Mouse (Mus musculus): ENCODE measurements around the gene Atp2b2. TPM values are rescaled to one million over a fixed set of nuclear protein-coding genes. Genes with fewer than 3 reads are reported as not detected.
A peak's percentile ranks its signal among the peaks of the same experiment; 100 is the strongest.

Atp2b2 gene
- polyA plus RNA-seq, 1 experiment from 2014 or later, result 0.12 TPM

- no peaks in the 10 kb centered on the region for H3K4me1 ChIP-seq
- no peak overlapping the region for H3K4me3 ChIP-seq
- H3K4me2 ChIP-seq, result no peak overlapping the region
- no peak overlapping the region for H3K9ac ChIP-seq
- no peaks in the 10 kb centered on the region for H3K36me3 ChIP-seq
- H3K27ac ChIP-seq, result no peak overlapping the region
- ATAC-seq (ENCODE audit: insufficient number of reproducible peaks, low FRiP score, low TSS enrichment, low read depth), result no peak
- no peaks in the 10 kb centered on the region for H3K27me3 ChIP-seq
- 6% methylated on average over 3 of the region's 3 CpGs for WGBS
- H3K9me3 ChIP-seq, result no peaks in the 10 kb centered on the region
These were observed 190.1 kb downstream of the Atp2b2 start for GRCm38 (mm10) chr6:113852318-113852717.

DNA sequence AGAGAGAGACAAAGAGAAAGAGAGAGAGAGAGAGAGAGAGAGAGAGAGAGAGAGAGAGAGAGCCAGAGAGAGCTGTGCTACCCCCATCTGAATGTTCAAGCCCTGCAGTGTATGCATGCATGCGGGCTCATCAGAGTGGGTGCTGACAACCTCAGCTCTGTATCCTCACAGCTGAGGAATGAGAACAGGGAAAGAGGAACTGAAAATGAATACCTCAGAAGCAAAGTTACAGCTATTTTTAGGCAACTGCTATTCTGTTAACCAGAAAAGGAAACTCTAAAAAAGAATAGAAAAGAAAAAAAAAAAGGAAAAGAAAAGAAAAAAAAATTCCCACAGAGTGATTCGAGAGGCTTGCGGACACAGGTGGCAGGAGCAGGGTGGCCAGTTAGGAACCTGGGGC lies 192.6 kb downstream of the Atp2b2 start:
- H3K27ac ChIP-seq, result no peak overlapping the region
- no peaks in the 10 kb centered on the region for H3K4me1 ChIP-seq
- no peak overlapping the region for H3K9ac ChIP-seq
- H3K36me3 ChIP-seq, result no peaks in the 10 kb centered on the region
- no peaks in the 10 kb centered on the region for H3K27me3 ChIP-seq
- WGBS, result 91% methylated on average over 3 of the region's 3 CpGs
- no peak overlapping the region for H3K4me2 ChIP-seq
- no peak for ATAC-seq (ENCODE audit: insufficient number of reproducible peaks, low FRiP score, low TSS enrichment, low read depth)
- H3K4me3 ChIP-seq, result no peak overlapping the region
- H3K9me3 ChIP-seq, result no peaks in the 10 kb centered on the region

DNA sequence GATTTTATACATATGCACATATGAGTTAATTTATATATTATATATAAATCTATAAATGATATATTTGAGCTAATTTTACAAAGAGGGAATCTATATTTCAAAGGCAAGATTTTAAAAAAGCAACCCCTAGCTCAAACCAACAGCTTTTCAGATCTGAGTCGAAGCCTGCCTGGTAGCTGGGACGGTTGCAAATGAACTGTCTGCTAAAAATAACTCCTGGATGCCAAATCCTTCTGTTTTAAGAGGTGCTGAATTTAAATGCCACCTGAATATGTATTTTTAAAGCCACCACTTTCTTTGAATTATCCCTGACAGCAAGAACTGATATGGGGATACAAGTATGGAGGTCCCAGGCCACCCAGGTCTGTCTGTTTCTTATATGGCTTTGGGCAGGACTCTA lies 193.8 kb downstream of the Atp2b2 start:
- Histone ChIP-seq H3K4me1 (no peaks in the 10 kb centered on the region), H3K4me3 (no peak overlapping the region), H3K4me2 (no peak overlapping the region), H3K9ac (no peak overlapping the region), H3K36me3 (no peaks in the 10 kb centered on the region), H3K9me3 (no peaks in the 10 kb centered on the region), H3K27ac (no peak overlapping the region), H3K27me3 (no peaks in the 10 kb centered on the region)
- no peak for ATAC-seq (ENCODE audit: insufficient number of reproducible peaks, low FRiP score, low TSS enrichment, low read depth)
- 68% methylated on average over 2 of the region's 2 CpGs for WGBS

DNA sequence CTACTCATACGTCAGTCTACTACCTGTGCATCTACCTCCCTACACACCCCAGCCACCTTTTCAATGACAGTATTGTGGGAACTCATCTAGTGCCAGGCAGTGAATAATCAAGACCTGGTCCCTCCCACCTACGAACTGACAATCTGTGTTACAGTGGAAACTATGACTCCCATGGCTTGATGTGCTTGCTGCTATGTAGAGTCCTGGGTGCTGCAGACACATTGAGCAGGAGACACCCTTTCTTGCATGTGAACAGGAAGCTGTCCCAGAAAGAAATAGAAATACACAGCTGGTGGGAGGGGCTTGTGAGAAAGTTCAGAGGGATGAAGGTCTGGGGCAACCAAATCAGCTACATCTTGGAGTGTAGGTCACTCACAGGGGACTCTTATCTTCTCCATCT lies 195.3 kb downstream of the Atp2b2 start:
- no peaks in the 10 kb centered on the region for H3K36me3 ChIP-seq
- H3K9ac ChIP-seq, result no peak overlapping the region
- H3K27me3 ChIP-seq, result no peaks in the 10 kb centered on the region
- H3K4me2 ChIP-seq, result no peak overlapping the region
- no peak for ATAC-seq (ENCODE audit: insufficient number of reproducible peaks, low FRiP score, low TSS enrichment, low read depth)
- H3K9me3 ChIP-seq, result no peaks in the 10 kb centered on the region
- no peak overlapping the region for H3K4me3 ChIP-seq
- no peak overlapping the region for H3K27ac ChIP-seq
- no peaks in the 10 kb centered on the region for H3K4me1 ChIP-seq
- WGBS, result 76% methylated on average over 2 of the region's 2 CpGs

DNA sequence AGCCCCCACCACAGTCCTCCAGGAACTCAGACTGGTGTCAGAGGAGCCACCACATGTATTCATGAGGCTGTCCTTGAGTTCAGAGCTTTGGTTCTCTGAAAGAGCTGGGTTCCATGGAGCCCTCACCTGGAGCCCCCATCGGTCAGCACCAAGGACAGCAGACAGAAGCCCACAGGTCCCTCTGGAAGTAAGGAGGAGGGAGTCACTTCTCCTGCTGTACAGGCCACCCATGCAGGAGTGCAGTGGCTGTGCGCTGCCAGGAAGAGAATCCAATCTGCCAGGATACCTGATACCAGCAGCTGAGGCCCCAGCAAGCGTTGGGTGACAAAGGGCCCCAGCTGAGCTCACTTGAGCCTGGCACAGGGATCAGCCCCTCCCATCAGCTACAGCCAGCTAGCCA lies 199.2 kb downstream of the Atp2b2 start:
- Histone ChIP-seq H3K4me1 (no peaks in the 10 kb centered on the region), H3K4me3 (no peak overlapping the region), H3K4me2 (no peak overlapping the region), H3K36me3 (no peaks in the 10 kb centered on the region), H3K27me3 (no peaks in the 10 kb centered on the region), H3K9me3 (no peaks in the 10 kb centered on the region), H3K9ac (no peak overlapping the region), H3K27ac (no peak overlapping the region)
- WGBS, result 14% methylated on average over 3 of the region's 3 CpGs
- ATAC-seq (ENCODE audit: insufficient number of reproducible peaks, low FRiP score, low TSS enrichment, low read depth), result no peak

DNA sequence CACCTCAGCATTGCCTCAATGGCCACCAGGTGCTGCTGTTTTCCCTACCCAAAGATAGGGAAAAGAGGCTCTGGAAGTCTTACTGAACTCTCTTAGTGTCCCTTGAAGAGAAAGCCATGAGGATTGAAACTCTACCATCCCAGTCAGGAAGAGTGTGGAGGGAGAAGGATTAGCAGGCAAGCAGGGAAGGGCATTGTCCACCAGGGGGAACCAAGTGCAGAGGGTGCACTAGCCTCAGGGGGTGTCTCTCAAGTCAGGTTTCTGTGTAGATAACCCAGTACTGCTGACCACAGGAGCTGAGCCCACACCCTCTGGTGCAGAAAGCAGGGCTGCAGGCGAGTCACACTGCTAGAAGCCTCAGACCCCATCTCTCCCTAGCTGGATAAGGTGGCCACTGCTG lies 203.9 kb downstream of the Atp2b2 start:
- H3K27ac ChIP-seq, result no peak overlapping the region
- H3K9me3 ChIP-seq, result no peaks in the 10 kb centered on the region
- no peaks in the 10 kb centered on the region for H3K27me3 ChIP-seq
- 44% methylated on average over 1 of the region's 1 CpGs for WGBS
- H3K4me1 ChIP-seq, result no peaks in the 10 kb centered on the region
- no peak overlapping the region for H3K4me3 ChIP-seq
- 0 out of 2 replicates have a peak, but pooled peaks have one; percentile 26 for ATAC-seq (ENCODE audit: insufficient number of reproducible peaks, low FRiP score, low TSS enrichment, low read depth)
- H3K9ac ChIP-seq, result no peak overlapping the region
- no peak overlapping the region for H3K4me2 ChIP-seq
- no peaks in the 10 kb centered on the region for H3K36me3 ChIP-seq

GRCm38 (mm10) chr6:113837740-113838139 lies 204.7 kb downstream of the Atp2b2 start:
- no peaks in the 10 kb centered on the region for H3K4me1 ChIP-seq
- no peak overlapping the region for H3K4me2 ChIP-seq
- no peaks in the 10 kb centered on the region for H3K27me3 ChIP-seq
- WGBS, result 58% methylated on average over 2 of the region's 2 CpGs
- H3K9ac ChIP-seq, result no peak overlapping the region
- H3K27ac ChIP-seq, result no peak overlapping the region
- ATAC-seq (ENCODE audit: insufficient number of reproducible peaks, low FRiP score, low TSS enrichment, low read depth), result no peak
- H3K36me3 ChIP-seq, result no peaks in the 10 kb centered on the region
- H3K4me3 ChIP-seq, result no peak overlapping the region
- no peaks in the 10 kb centered on the region for H3K9me3 ChIP-seq

DNA sequence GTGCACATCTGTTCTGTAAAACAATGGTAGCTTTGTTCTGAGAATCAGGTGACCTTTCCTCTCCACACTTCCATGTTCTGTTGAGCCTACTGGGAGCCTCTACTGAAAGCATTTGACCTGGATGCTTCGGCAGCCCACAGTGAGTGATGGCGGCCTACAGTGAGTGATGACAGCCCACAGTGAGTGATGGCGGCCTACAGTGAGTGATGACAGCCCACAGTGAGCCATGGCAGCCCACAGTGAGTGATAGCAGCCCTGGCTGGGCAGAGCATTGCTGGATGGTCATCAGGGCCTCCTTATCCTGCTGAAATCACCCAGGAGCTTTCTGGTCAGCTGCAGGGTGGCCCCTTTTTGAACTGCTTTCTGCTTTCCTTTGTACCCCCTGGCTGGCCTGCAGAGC lies 205.9 kb downstream of the Atp2b2 start:
- Histone ChIP-seq H3K36me3 (no peaks in the 10 kb centered on the region), H3K4me1 (no peaks in the 10 kb centered on the region), H3K9me3 (no peaks in the 10 kb centered on the region), H3K4me2 (no peak overlapping the region), H3K4me3 (no peak overlapping the region), H3K27me3 (no peaks in the 10 kb centered on the region), H3K9ac (no peak overlapping the region), H3K27ac (no peak overlapping the region)
- no peak for ATAC-seq (ENCODE audit: insufficient number of reproducible peaks, low FRiP score, low TSS enrichment, low read depth)
- 65% methylated on average over 3 of the region's 3 CpGs for WGBS

DNA sequence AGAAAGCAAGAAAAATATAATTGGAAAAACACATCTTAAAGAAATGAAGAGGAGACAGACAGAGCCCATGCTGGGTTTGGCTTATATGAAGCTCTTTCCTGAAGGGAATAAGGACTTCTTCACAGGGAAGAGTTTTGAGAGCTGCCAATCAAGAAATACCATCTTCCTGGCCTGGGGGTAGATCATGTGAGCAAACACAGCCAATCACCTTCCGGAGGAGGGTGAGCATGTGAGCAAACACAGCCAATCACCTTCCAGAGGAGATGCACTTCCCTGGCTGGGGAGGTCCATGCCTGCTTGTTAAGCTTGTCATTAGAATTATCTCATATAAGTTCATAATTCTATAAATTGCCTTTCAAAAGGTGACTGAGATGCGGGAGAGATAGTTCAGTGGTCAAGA lies 211.9 kb downstream of the Atp2b2 start:
- no peaks in the 10 kb centered on the region for H3K27me3 ChIP-seq
- H3K4me3 ChIP-seq, result no peak overlapping the region
- no peaks in the 10 kb centered on the region for H3K9me3 ChIP-seq
- H3K4me1 ChIP-seq, result no peaks in the 10 kb centered on the region
- no peak overlapping the region for H3K4me2 ChIP-seq
- no peaks in the 10 kb centered on the region for H3K36me3 ChIP-seq
- no peak overlapping the region for H3K27ac ChIP-seq
- WGBS, result 94% methylated on average over 2 of the region's 2 CpGs
- H3K9ac ChIP-seq, result no peak overlapping the region
- ATAC-seq (ENCODE audit: insufficient number of reproducible peaks, low FRiP score, low TSS enrichment, low read depth), result no peak

DNA sequence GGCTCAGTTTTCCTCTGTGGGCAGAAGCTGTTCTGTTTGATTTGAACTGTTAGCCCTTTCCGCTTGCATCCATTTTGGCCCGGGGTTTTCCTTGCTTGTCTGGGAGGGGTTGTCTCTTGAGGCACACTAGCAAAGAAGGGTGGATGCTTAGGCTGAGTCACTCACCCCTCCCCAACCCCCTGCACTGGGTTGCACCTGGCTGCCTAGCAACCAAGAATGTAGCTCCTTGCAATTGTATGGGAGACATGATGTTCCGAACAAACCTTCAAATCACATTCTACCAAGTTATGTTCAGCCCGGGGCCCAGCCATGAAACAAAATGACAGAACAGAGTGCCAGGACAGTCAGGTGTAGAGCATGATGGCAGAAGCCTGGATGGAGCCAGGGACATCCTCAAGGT lies 215.1 kb downstream of the Atp2b2 start:
- H3K36me3 ChIP-seq, result no peaks in the 10 kb centered on the region
- no peak overlapping the region for H3K4me3 ChIP-seq
- H3K9me3 ChIP-seq, result no peaks in the 10 kb centered on the region
- H3K27ac ChIP-seq, result no peak overlapping the region
- no peaks in the 10 kb centered on the region for H3K4me1 ChIP-seq
- H3K27me3 ChIP-seq, result no peaks in the 10 kb centered on the region
- no peak overlapping the region for H3K9ac ChIP-seq
- H3K4me2 ChIP-seq, result no peak overlapping the region
- WGBS, result 76% methylated on average over 4 of the region's 4 CpGs
- no peak for ATAC-seq (ENCODE audit: insufficient number of reproducible peaks, low FRiP score, low TSS enrichment, low read depth)

DNA sequence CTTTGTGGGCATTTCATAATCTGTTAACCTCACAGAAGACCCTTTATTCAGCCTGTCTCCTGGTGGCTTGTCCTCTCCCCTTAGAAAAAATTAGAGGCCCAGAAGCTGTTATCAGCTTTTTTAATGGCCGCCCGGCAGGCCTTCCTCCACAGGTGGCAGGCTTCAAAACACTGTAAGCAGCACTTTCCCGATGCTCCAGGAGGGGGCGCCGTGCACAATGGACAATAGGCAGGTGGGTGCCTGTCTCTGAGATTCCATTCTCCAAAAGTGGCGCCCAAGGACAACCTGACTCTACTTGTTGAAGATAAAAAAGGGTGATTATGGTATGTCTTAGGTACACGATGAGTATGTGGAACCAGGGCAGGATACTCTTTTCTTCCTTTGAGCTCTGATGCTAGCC lies 220.0 kb downstream of the Atp2b2 start:
- H3K27me3 ChIP-seq, result no peaks in the 10 kb centered on the region
- no peak overlapping the region for H3K9ac ChIP-seq
- no peaks in the 10 kb centered on the region for H3K4me1 ChIP-seq
- no peak overlapping the region for H3K27ac ChIP-seq
- H3K9me3 ChIP-seq, result no peaks in the 10 kb centered on the region
- no peak overlapping the region for H3K4me3 ChIP-seq
- H3K4me2 ChIP-seq, result no peak overlapping the region
- no peak for ATAC-seq (ENCODE audit: insufficient number of reproducible peaks, low FRiP score, low TSS enrichment, low read depth)
- 37% methylated on average over 7 of the region's 7 CpGs for WGBS
- H3K36me3 ChIP-seq, result no peaks in the 10 kb centered on the region

GRCm38 (mm10) chr6:113816690-113817089 lies 225.7 kb downstream of the Atp2b2 start:
- WGBS, result 81% methylated on average over 3 of the region's 3 CpGs
- Histone ChIP-seq H3K27ac (no peak overlapping the region), H3K36me3 (no peaks in the 10 kb centered on the region), H3K4me1 (no peaks in the 10 kb centered on the region), H3K4me2 (no peak overlapping the region), H3K4me3 (no peak overlapping the region), H3K9ac (no peak overlapping the region), H3K27me3 (no peaks in the 10 kb centered on the region), H3K9me3 (no peaks in the 10 kb centered on the region)
- ATAC-seq (ENCODE audit: insufficient number of reproducible peaks, low FRiP score, low TSS enrichment, low read depth), result no peak

GRCm38 (mm10) chr6:113811462-113811861 lies 231.0 kb downstream of the Atp2b2 start:
- 33% methylated on average over 1 of the region's 1 CpGs for WGBS
- Histone ChIP-seq H3K4me3 (no peak overlapping the region), H3K36me3 (no peaks in the 10 kb centered on the region), H3K9ac (no peak overlapping the region), H3K4me2 (no peak overlapping the region), H3K27ac (no peak overlapping the region), H3K4me1 (no peaks in the 10 kb centered on the region), H3K9me3 (no peaks in the 10 kb centered on the region), H3K27me3 (no peaks in the 10 kb centered on the region)
- no peak for ATAC-seq (ENCODE audit: insufficient number of reproducible peaks, low FRiP score, low TSS enrichment, low read depth)

Measured in limb, embryonic 15.5 days (tissue).